Mouse (Mus musculus) lung, adult 10 weeks (tissue): Measurements from ENCODE around the gene Grhl1. TPM values are rescaled to one million over a fixed set of nuclear protein-coding genes. Genes with fewer than 3 reads are reported as not detected.

Source experiments
- polyA plus RNA-seq: library from polyadenylated mRNA; stranded (reverse); fragments of 350-450 nt; fragmentation: Illumina TruSeq; extraction: RNeasy Lipid Tissue Mini Kit (QIAGEN cat#74804); gene quantifications from one replicate; pipeline ENCODE4 v1.2.3, GENCODE M21; 2014; ENCODE audit warnings: low read depth, low replicate concordance; ENCODE audit not compliant: insufficient read depth

Gene Grhl1
- 2.8 TPM for polyA plus RNA-seq

GRCm38 (mm10) chr12:24571523-24572392 is at the start of gene Grhl1:
Grhl1 (plus strand) TSS chr12:24572283.

DNA sequence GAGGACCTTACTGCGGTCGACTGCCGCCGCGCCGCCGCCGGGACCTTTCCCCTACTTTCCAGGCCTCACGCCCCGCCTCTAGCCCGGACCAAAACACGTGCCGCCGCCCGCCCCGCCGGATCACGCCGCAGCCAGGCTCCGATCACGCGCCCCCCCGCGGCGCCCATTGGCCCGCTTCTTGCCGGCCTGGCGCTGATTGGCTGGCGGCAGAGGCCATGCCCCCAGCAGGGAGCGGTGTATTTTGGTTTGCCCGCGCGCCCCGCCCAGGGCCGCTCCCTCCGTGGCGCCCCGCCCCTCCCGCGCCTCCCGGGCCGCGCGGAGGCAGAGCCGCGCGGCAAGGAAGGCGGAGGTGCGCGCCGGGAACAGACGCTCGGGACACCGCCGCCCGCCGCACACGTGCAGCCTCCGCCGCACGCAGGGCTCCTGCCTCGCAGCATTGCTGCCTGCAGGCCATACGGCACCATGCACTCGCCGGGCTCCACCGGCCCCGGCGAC is 79.0 kb downstream of the Grhl1 start, which contains the start of gene Klf11:
Gene Klf11, plus strand, starts transcription at position 212 of the 495 bp plus-strand sequence.

Other genes starting within 250 kb of the Grhl1 start
- gene Taf1b, start 73.9 kb upstream of the Grhl1 start, polyA plus RNA-seq = 11.4 TPM
- 11.7 TPM for gene Klf11, start 79.0 kb downstream of the Grhl1 start, polyA plus RNA-seq
- gene Cys1, start 109.5 kb downstream of the Grhl1 start, polyA plus RNA-seq = 13.1 TPM
- gene Rrm2, start 136.0 kb downstream of the Grhl1 start, polyA plus RNA-seq = 3.3 TPM